Mouse (Mus musculus): ENCODE data around the gene Dmrtb1.

Gene Dmrtb1

GRCm38 (mm10) chr4:107684130-107684529, at the start of gene Dmrtb1:
Gene Dmrtb1 (minus strand): TSS chr4:107684230.
- DNase-seq (ENCODE audit: low spot score): no peak

GRCm38 (mm10) chr4:107733603-107734002, 49.6 kb upstream of the Dmrtb1 start:
- DNase-seq (ENCODE audit: low spot score): no peak

- no peak for DNase-seq (ENCODE audit: low spot score)
Measured at GRCm38 (mm10) chr4:107732624-107733023, 48.6 kb upstream of the Dmrtb1 start.

GRCm38 (mm10) chr4:107732182-107732581, 48.2 kb upstream of the Dmrtb1 start:
- no peak for DNase-seq (ENCODE audit: low spot score)

- DNase-seq (ENCODE audit: low spot score): no peak
Measured at GRCm38 (mm10) chr4:107731088-107731465, 47.0 kb upstream of the Dmrtb1 start.

- no peak for DNase-seq (ENCODE audit: low spot score)
Measured at GRCm38 (mm10) chr4:107730391-107731087, 46.5 kb upstream of the Dmrtb1 start.

- no peak for DNase-seq (ENCODE audit: low spot score)
Measured at GRCm38 (mm10) chr4:107725432-107725831, 41.4 kb upstream of the Dmrtb1 start.

GRCm38 (mm10) chr4:107720043-107720830, 36.2 kb upstream of the Dmrtb1 start:
- DNase-seq (ENCODE audit: low spot score): no peak

- DNase-seq (ENCODE audit: low spot score): no peak
Measured at GRCm38 (mm10) chr4:107719161-107719560, 35.1 kb upstream of the Dmrtb1 start.

- no peak for DNase-seq (ENCODE audit: low spot score)
Measured at GRCm38 (mm10) chr4:107718720-107719119, 34.7 kb upstream of the Dmrtb1 start.

GRCm38 (mm10) chr4:107717718-107718313, 33.8 kb upstream of the Dmrtb1 start:
- no peak for DNase-seq (ENCODE audit: low spot score)

- no peak for DNase-seq (ENCODE audit: low spot score)
Measured at GRCm38 (mm10) chr4:107716754-107717299, 32.8 kb upstream of the Dmrtb1 start.

GRCm38 (mm10) chr4:107706884-107707283, 22.9 kb upstream of the Dmrtb1 start:
- DNase-seq (ENCODE audit: low spot score): no peak

- no peak for DNase-seq (ENCODE audit: low spot score)
Measured at GRCm38 (mm10) chr4:107704185-107704584, 20.2 kb upstream of the Dmrtb1 start.

- no peak for DNase-seq (ENCODE audit: low spot score)
Measured at GRCm38 (mm10) chr4:107701679-107702078, 17.6 kb upstream of the Dmrtb1 start.

- peak; percentile 22 for DNase-seq (ENCODE audit: low spot score)
Measured at GRCm38 (mm10) chr4:107701116-107701515, 17.1 kb upstream of the Dmrtb1 start.

- no peak for DNase-seq (ENCODE audit: low spot score)
Measured at GRCm38 (mm10) chr4:107699271-107699670, 15.2 kb upstream of the Dmrtb1 start.

- no peak for DNase-seq (ENCODE audit: low spot score)
Measured at GRCm38 (mm10) chr4:107693816-107694215, 9.8 kb upstream of the Dmrtb1 start.

GRCm38 (mm10) chr4:107688213-107688612, 4.2 kb upstream of the Dmrtb1 start:
- no peak for DNase-seq (ENCODE audit: low spot score)

GRCm38 (mm10) chr4:107687127-107687526, 3.1 kb upstream of the Dmrtb1 start:
- DNase-seq (ENCODE audit: low spot score): no peak

- DNase-seq (ENCODE audit: low spot score): no peak
Measured at GRCm38 (mm10) chr4:107683006-107683756, 849 bp downstream of the Dmrtb1 start.

Data from ovary, postnatal 14 days (tissue).